Mouse (Mus musculus) adipocyte (in vitro differentiated cells): ENCODE data around the gene Pramel1.
"Not testable (repeated sequence)": the region's sequence is repeated elsewhere in the genome, so short reads cannot be mapped to it uniquely, and the experiment has no call there.

Source experiments
- DNase-seq: peaks from one replicate; pipeline ENCODE4 v3.0.0-alpha.2; 2016; ENCODE audit warnings: low spot score

Pramel1 gene

DNA sequence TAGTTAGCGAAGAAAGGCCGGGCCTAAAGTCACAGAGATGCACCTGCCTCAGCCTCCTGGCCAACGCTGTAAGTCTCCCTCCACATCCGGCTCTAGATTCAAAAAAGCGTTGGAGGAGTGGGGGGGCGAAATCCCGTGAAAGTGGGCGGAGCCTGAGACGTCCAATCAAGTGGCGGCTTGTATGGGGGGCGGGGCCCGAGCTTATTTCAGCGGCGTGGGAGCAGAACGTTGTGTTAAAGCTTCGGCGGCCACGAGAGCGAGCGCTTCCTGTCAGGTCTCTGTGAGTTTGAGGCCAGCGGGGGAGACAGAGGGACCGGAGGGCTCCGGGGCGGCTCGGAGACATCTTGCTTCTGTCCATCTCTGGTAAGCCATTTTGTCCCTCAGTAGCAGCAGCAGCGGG lies at the start of gene Pramel1:
Gene Pramel1 (plus strand): TSS at position 248 of the 400 bp plus-strand sequence.
- DNase-seq, result no peak

DNA sequence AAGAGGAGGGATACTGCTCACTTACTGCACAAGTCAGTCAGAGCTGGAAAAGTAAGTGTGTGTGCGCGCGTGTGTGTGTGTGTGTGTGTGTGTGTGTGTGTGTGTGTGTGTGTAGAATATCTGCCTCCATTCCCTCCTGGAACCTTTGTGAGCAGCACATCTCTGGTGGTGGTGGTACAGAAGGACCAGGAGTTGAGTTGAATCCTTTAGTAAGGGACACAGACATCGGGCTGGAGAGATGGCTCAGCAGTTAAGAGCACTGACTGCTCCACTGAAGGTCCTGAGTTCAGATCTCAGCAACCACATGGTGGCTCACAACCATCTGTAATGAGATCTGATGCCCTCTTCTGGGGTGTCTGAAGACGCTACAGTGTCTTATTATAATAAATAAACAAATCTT lies 48.7 kb upstream of the Pramel1 start:
- not testable (repeated sequence) for DNase-seq

DNA sequence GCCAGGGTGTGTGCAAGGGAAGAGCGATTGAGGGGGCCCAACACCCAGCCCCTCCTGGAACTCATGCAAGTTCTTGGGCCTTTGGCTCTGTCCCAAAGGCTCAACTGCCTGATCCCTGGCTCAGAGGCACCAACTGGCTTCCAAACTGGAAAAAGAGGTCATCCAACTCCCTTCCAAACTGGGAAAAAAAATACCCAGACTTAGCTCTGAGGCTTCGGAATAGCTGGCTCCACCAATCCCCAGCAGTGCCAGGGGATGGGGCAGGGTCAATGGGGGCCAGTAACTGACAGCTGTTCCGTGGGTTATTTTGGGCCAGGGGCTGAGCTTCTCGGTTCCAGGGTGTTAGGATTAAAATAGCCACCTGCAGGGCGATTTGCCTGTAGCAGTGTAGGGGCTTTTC lies 45.5 kb upstream of the Pramel1 start:
- DNase-seq, result no peak

DNA sequence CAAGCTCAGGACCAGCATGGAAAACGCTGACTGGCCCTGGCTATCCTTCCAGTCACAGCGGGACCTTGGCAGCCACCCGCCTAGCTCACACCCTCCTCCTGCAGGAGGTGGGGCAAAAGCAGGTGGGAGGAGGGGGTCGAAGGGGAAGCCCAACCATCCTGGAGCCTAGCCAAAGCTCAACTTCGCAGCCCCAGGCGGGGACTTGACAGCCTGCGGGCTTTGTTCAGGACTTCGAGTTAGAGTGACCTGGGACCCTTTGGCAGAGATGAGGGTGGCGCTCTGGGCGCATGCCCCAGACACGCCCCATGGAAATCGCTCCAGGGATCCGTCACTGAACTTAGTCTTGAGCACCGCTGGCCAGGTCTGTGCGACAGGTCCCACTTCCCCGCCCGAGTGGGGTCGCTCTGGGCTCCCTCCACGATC lies 44.7 kb upstream of the Pramel1 start, which contains the start of gene Lrrc38:
Gene Lrrc38 (plus strand): TSS at position 274 of the 423 bp plus-strand sequence.
- no peak for DNase-seq

DNA sequence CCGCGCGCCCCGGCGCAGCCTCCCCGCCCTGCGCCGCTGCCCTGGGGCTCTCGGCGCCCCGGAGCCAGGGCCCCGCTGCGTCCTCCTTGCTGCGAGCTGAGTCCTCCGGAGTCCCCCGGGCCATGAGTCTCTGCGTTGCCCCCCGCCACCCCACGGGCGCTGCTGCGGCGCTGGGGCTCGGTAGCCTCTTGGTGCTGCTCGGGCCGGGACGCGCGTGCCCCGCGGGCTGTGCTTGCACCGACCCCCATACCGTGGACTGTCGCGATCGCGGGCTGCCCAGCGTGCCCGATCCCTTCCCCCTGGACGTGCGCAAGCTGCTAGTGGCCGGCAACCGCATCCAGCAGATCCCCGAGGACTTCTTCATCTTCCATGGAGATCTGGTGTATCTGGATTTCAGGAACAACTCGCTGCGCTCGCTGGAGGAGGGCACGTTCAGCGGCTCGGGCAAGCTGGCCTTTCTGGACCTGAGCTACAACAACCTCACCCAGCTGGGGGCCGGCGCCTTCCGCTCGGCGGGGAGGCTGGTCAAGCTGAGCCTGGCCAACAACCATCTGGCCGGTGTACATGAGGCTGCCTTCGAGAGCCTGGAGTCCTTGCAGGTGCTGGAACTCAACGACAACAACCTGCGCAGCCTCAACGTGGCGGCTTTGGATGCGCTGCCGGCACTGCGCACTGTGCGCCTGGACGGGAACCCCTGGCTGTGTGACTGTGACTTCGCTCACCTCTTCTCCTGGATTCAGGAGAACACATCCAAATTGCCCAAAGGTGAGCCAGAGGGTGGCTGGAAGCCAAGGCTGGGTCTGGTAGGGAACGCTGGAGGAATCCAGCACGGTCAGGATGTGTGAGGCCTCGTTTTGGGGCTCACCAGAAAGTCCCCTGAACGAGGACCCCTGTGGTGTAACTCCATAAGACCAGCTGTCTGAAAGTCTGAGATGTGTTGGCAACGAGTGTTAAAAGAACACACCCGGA lies 43.9 kb upstream of the Pramel1 start:
- no peak for DNase-seq

DNA sequence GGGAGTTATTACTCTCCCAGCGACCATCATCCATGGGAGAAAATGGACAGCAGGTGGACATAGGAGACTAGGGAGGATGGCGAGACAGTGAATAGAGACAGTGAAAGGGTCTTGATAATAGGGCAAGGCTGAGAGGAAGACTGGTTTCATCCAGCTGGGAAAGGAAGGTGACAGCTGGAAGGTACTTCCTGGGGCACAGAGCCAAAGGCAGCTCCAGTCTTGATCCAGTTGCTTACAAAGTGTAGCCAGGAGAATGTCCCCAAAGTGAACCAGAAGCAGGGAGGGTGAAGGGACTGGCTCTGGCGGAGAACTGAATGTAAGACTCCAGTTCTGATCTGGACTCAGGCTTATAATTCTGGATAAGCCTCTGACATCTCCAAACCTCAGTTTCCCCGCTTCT lies 41.9 kb upstream of the Pramel1 start:
- DNase-seq, result no peak

DNA sequence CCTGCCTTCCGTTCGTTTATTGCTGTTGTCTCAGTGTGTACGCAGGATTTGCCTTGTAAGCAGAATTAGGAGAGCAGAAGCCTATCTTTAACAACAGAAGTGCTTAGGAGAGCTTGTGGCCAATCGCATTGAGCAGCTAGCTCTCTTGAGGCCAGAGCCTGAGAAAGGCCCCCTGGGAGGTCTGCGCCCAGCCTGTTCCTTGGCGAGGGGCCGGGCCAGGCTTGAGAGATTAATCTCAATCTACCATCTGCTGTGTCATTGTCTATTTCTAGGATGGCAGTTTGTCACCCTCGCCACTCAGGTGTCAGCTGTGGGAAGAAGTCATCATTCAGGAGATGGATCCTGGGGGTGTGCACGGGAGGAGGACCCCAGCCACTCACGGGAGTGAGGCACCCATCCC lies 32.7 kb upstream of the Pramel1 start:
- no peak for DNase-seq

DNA sequence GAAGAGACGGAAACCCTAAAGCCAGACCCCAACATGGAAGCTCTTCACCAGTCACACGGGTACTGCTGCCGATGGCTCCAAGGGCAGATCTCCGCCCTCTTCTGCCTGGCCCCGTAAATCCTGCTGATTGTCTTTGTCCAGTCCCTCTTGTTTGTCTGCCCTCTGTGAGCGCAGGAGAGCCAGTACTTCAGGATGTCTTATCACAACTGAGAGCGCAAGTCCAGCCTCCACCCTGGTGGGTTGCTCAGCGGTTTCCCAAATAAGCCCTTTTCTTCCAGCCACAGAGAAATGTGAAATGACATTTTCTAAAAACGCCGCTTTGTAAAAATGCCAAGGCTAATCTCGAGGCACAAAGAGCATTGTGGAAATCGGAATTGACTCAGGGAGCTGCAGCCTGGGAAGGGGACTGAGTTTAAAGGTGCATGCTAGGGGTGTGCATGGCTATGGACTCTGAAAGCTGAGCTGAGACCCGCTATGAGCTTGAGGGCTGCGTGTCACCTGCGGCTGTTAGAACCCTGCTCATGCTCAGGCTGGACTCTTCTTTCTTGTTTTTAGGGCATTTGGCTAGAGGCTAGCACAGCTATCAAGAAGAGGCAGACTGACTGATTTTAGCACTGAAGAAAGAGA lies 27.7 kb upstream of the Pramel1 start:
- DNase-seq, result no peak

DNA sequence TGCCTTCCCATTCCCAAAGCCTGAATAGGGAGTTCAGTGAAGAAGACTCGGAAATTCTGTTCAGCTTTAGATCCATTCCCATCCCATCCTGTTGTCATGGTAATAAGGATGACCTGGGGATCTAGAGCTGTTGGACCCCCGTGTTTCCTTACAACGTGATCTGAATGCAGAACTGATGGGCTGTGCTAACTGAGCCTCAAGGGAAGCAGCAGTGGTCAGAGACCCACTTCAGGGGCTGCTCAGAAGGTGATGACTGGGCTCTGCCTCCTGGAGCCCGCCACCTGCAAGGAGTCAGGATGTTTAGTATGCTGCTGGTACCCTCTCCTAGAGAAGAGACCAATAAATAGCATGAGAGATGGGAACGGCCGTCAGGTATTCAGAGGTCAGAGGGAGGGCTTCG lies 14.7 kb upstream of the Pramel1 start:
- no peak for DNase-seq

DNA sequence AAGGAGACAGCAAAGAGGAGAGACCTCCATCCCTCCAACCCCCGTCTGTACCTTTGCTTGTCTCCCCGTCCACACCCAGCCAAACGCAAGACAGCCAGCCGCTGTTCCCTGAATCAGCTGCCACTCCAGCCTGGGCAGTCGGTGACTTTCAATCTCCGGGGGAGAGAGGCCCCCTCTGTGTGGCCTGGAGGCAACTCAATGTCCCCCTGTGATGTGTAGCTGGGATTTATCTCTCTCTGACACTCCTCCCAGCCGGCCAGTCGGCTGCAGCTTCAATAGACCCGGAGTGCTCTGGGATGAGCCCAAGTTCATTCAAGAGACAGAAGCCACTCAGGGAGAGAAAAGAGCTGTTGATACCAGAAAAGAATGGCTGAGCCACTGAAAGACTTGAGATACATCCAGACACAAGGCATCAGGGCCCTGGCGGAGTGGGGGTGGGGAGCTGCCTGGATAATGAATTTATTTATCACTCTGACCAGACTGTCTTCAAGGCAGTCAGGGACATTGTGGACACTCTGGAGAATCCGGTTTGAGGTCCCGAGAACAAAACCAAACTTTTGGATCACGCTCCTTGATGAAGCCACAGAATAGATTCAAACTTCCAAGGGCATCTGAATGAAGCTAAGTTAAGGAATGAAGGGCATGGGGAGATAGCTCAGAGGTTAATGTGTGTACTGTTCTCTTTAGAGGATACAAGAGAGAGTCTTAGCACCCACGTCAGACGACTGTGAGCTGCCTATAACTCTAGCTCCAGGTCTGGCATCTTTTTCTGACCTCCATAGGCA lies 14.1 kb upstream of the Pramel1 start:
- DNase-seq, result no peak

DNA sequence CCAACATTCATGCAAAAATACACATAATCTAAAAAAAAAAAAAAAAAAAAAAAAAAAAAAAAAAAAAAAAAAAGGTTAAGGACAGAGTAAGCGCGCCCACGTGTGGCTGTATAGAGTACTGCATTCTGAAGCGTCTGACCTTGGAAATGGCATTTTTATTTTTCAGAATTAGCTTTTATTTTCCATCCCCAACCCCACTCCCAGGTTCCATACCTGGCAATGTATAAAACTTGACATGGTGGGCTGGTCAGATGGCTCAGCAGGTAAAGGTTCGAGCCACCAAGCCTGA lies 13.6 kb upstream of the Pramel1 start:
- peak; percentile 48 for DNase-seq

DNA sequence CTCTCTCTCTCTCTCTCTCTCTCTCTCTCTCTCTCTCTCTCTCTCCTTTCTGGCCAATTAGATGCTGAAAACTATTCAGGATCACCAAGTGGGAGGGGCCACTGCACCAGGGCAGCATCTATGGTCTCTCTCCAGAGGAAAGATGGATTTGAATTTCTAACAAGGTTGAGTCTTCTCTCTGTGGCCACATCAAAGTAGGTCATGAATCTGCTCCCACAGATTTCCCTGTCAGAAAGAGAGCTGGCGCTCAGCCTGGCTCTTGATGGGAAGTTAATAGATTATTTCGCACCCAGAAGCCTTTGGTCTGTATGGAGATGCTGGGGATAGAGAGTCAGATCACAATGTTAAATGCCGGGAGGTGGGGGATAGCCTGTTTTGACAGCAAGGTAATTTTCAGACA lies 12.1 kb upstream of the Pramel1 start:
- DNase-seq, result no peak

DNA sequence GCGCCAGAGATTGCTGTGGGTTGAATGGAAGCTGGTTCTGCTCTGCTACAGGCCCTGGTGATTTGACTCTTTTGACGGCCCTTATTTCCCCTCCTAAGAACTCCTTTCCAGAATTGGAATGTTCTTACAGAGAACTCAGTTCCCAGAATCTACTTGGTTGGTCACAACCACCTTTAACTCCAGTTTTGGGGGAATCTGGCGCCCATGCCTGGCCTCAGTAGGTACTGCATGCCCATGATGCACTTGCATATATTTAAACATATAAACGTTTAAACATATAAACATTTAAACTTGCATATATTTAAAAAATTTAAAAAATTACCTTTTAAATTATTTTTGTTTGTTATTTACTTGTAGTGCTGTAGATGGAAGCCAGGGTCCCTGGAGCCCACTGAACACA lies 10.6 kb upstream of the Pramel1 start:
- DNase-seq, result no peak

DNA sequence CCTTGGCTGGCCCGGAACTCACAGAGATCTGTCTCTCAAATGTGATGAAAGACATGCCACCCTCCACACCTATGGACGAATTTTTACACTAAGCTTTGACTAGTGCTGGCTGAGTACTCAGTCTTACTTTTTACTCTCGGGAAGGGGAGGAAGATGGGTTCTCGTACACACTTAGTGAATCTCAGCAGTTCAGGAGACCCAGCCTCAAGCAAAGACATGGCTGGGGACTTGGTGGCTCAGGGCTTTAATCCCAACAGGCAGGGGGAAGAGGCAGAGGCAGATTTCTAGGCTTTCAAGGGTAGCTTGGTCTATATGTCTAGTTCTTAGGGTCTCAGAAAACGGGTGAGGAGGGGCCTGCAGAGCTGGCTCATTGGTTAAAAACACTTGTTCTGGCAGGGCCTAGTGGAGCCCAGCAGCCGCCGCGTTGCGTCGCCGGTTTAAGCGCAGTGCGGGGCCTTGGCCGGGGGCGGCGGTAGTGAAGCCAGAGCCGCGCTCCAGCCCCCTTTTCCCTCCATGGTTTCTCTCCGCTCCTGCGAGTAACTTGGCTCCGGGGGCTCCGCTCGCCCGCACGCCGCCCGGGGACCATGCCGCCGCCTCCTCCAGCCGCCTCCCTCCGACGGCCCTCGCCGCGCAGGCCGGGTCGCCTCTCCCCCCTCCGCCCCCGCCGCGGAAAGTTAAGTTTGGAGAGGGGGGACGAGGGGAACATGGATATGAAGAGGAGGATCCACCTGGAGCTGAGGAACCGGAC lies 5.1 kb upstream of the Pramel1 start:
- DNase-seq, result no peak

DNA sequence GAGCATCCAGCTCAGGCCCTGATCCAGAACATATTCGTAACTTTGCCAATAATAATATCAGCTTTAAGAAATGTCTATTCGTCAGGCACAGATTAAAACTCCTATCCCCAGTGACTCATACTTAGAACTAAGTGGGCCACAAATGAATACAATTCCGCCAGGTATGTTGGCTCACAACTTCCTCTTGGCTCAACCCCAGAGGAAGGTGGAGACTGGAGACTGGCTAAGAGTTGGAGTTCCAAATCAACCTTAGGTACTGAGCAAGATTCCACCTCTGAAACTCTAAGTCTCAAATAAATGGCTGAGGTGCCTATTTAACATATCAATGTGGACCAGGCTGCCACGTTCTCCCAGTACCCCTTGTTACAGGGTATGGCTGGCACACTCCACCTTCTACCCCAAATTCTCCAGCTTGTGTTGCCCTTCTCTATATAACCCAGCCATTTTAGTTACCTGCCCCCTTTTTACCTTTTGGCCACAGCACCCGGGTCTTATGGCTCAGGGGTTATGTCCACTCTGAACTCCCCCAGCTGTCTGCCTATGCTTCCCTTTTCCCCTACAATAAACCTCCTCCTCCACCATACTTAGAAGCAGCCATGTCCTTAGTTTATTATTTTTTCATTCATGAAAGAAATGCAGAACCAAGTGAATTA lies 17.5 kb downstream of the Pramel1 start:
- DNase-seq, result peak; percentile 20

DNA sequence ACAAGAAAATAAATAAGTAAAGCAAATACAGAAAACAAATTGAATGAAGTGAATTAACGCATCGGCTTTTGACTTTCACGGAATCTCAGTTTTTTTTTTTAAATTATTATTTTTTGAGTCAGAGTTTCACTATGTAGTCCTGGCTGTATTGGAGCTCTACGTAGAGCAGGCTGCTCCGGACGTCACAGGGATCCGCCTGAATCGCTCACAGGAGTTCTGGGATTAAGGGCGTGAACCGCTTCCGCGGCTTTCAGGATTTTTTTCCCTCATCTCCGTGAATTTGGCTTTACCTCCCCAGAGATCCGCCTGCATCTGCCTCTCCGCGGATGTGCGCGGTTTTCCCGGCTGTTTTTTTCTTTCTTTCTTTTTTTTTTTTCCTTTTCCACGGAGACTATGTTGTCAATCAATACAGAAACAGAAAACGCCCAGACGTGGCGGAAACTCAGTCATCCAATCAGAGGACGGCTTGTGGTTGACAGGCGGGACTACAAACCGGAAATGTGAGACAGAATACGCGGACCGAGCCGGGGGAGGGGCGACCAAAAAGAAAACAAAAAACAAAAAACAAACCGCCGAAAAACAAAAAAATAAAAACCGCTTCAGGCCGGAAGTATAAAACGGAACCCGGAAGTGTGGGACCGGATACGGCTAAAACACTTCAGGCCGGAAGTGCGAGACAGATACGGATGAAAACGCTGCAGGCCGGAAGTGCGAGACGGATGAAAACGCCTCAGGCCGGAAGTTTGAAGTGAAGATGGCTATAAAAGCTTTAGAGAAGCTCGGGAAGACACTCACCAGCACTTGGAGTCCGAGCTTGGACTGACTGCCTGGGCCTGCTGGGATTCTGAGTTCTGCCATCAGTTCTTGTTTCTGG lies 18.2 kb downstream of the Pramel1 start, which contains the start of gene Pramef8:
Gene Pramef8 (plus strand): TSS at position 208 of the 874 bp plus-strand sequence.
- DNase-seq, result peak; percentile 96

DNA sequence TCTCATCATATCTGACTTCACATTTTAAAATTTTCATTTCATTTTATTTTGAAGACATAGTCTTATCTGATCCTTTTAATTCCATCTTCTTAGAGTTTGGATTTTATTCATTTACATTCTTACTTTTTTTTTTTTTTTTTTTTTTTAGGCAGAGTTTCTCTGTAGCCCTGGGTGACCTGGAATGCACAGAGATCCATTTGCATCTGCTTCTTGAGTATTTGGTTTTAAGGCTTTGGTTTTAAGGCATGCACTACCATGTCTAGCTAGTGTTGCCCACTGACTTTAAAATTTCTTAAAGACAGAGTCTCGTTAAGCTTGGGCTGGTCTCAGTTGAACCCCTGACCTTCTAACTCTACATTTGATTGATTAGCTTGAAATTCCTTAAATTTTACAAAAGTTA lies 19.4 kb downstream of the Pramel1 start:
- no peak for DNase-seq

DNA sequence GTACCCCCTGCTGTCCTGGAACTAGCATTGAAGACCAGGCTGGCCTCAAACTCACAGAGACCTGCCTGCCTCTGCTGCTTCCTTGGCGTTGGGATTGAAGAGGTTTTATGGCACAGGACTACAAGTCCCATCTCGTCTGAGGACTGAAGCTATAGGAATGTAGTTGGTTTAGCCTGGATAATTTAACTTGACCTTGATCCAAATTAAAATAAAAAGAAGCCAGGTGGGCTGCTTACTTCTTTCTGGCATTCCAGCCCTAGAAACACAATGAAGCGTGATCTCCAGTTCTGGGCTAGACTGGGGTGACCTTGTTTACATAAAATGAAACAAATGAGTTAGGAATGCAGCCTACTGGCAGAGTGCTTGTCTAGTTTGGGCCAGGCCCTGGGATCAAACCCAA lies 19.9 kb downstream of the Pramel1 start:
- DNase-seq, result no peak

DNA sequence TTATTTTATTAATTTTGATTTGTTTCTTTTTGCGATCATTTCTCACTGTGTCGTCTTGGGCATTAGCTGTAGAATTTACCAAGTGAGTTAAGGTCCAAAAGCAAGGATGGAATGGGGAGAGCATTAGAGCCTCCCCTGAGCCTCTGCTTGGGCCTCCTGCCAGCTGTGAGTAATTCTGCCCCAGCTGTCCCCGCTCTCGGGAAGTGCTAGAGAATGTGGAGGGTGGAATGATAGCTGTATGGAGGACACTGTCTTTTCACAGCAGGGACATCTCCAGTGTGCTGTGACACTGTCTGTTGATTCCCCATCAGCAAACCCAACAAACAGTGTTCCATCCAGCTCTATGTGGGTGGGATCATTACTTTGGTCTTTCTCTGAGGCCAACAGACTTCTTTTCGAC lies 32.5 kb downstream of the Pramel1 start:
- DNase-seq, result not testable (repeated sequence)
